Mouse (Mus musculus): Measurements from ENCODE around the gene Sik3. TPM values are rescaled to one million over a fixed set of nuclear protein-coding genes. Genes with fewer than 3 reads are reported as not detected.

Sik3 gene
- polyA plus RNA-seq, 1 experiment from 2014 or later, result 5.7 TPM

DNA sequence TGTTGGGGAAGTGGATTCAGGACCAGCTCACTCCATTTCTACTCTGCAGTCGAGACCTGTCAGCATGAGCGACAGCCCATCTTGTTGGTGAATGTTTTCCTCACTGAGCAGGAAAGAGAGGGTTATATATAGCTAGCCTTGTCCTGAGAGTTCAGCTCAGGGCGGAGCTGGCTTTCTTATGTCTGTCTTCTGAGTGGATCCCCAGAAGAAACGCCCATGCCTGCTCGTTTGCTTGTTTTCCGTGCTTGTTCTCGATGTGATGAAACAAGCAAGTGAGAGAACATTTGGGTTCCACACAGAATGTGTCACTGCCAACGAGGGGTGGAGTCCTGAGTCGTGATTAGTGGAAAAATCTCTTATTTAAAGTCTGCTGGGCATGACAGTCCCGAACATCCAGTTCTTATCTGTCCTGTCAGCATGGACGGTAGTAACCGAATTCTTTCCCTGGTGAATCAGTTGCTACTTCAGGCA lies 184.1 kb downstream of the Sik3 start:
- ATAC-seq (ENCODE audit: insufficient read depth, low FRiP score), result no peak
- Histone ChIP-seq H3K27me3 (ENCODE audit: control insufficient read depth, insufficient read depth, low read length) (no peaks in the 10 kb centered on the region), H3K4me1 (ENCODE audit: control insufficient read depth, insufficient read depth, low read length) (no peaks in the 10 kb centered on the region), H3K9ac (ENCODE audit: low read length) (no peak overlapping the region), H3K27ac (ENCODE audit: low read length) (no peak overlapping the region), H3K4me3 (replicated peaks; ENCODE audit: low read length) (no peak overlapping the region), H3K4me2 (ENCODE audit: low read depth, low read length) (no peak overlapping the region), H3K9me3 (replicated peaks; ENCODE audit: control insufficient read depth, low read length) (no peaks in the 10 kb centered on the region), H3K36me3 (ENCODE audit: control insufficient read depth, insufficient read depth, low read length) (peaks cover 29% of the 10 kb centered on the region)
- WGBS, result 70% methylated on average over 12 of the region's 12 CpGs

GRCm38 (mm10) chr9:46198461-46198860 lies 185.8 kb downstream of the Sik3 start:
- no peak overlapping the region for H3K4me2 ChIP-seq (ENCODE audit: low read depth, low read length)
- H3K4me3 ChIP-seq (replicated peaks; ENCODE audit: low read length), result no peak overlapping the region
- H3K27me3 ChIP-seq (ENCODE audit: control insufficient read depth, insufficient read depth, low read length), result no peaks in the 10 kb centered on the region
- H3K36me3 ChIP-seq (ENCODE audit: control insufficient read depth, insufficient read depth, low read length), result peaks cover 37% of the 10 kb centered on the region
- no peaks in the 10 kb centered on the region for H3K4me1 ChIP-seq (ENCODE audit: control insufficient read depth, insufficient read depth, low read length)
- H3K27ac ChIP-seq (ENCODE audit: low read length), result no peak overlapping the region
- 89% methylated on average over 9 of the region's 9 CpGs for WGBS
- ATAC-seq (ENCODE audit: insufficient read depth, low FRiP score), result no peak
- no peak overlapping the region for H3K9ac ChIP-seq (ENCODE audit: low read length)
- H3K9me3 ChIP-seq (replicated peaks; ENCODE audit: control insufficient read depth, low read length), result no peaks in the 10 kb centered on the region

DNA sequence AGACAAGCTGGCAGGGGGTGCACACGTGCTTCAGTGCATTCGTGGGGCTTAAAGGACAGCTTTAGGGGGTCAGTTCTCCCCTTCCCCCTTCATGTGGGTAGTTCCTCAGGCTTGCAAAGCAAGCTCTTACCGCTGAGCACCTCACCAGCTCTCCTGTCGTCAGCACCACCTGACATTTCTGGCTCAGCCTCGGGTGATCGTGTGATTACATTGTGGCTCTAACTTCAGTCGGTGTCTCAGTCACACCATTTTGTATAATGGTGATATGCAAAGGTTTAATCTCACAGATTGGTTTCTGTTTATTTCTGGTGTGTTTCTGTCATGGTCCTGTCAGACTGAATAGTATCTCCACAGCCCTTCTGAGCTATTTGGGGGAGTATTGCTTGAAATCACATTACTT lies 186.3 kb downstream of the Sik3 start:
- 86% methylated on average over 7 of the region's 7 CpGs for WGBS
- Histone ChIP-seq H3K4me3 (replicated peaks; ENCODE audit: low read length) (no peak overlapping the region), H3K9me3 (replicated peaks; ENCODE audit: control insufficient read depth, low read length) (no peaks in the 10 kb centered on the region), H3K27ac (ENCODE audit: low read length) (no peak overlapping the region), H3K27me3 (ENCODE audit: control insufficient read depth, insufficient read depth, low read length) (no peaks in the 10 kb centered on the region), H3K4me1 (ENCODE audit: control insufficient read depth, insufficient read depth, low read length) (no peaks in the 10 kb centered on the region), H3K4me2 (ENCODE audit: low read depth, low read length) (no peak overlapping the region), H3K36me3 (ENCODE audit: control insufficient read depth, insufficient read depth, low read length) (peaks cover 40% of the 10 kb centered on the region), H3K9ac (ENCODE audit: low read length) (no peak overlapping the region)
- no peak for ATAC-seq (ENCODE audit: insufficient read depth, low FRiP score)

DNA sequence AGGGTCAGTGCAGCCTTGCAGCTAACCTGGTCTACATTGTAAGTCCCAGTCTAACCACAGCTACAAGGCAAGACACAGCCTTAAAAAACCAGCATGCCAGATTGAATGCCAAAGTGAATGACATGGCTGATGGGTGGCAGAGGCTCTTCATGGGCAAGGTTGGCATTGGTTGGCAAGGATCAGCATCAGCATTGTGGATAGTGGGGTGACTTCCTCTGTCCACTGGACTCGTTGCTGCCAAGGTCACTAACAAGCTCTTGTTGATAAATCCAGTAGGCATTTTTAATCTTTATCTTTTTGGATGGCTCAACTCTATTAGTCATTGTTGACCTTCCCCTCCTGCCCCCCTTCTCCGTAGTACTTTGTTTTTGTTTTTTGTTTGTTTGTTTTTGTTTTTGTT lies 187.0 kb downstream of the Sik3 start:
- no peak overlapping the region for H3K4me3 ChIP-seq (replicated peaks; ENCODE audit: low read length)
- no peak overlapping the region for H3K9ac ChIP-seq (ENCODE audit: low read length)
- H3K4me2 ChIP-seq (ENCODE audit: low read depth, low read length), result no peak overlapping the region
- H3K4me1 ChIP-seq (ENCODE audit: control insufficient read depth, insufficient read depth, low read length), result no peaks in the 10 kb centered on the region
- no peak overlapping the region for H3K27ac ChIP-seq (ENCODE audit: low read length)
- peaks cover 40% of the 10 kb centered on the region for H3K36me3 ChIP-seq (ENCODE audit: control insufficient read depth, insufficient read depth, low read length)
- 73% methylated on average over 2 of the region's 2 CpGs for WGBS
- no peaks in the 10 kb centered on the region for H3K27me3 ChIP-seq (ENCODE audit: control insufficient read depth, insufficient read depth, low read length)
- no peak for ATAC-seq (ENCODE audit: insufficient read depth, low FRiP score)
- H3K9me3 ChIP-seq (replicated peaks; ENCODE audit: control insufficient read depth, low read length), result no peaks in the 10 kb centered on the region

DNA sequence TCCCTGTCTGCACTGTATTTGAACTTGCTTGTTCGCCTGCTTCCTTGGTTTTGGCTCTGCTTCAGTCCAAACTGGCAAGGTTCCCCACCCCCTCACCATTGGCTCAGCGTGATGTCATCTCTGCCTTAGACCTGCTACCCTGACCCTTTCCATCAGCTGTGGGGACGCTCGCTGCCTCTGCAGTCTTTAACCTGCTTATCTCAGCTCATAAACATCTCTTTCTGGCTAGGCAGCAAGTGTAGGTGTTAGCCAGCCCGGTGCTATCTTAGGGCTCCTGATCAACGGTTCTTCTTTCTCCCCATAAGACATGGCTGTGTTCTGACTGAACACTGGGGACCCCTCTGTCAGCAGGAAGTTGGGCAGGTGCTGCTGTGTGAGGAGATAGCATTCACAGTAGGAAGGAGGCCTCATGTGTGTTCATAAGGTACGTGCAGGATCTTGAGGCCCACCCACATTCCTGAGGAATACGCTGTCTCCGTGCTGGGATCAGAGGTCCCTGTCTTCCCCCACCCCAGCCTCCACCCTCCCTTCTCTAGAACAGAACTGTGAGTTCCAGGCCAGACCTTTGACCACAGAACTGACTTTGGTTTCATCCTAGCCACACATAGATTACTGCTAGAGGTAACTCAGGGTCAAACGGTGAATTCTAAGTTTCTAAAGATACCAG lies 194.3 kb downstream of the Sik3 start:
- WGBS, result 43% methylated on average over 10 of the region's 10 CpGs
- no peaks in the 10 kb centered on the region for H3K9me3 ChIP-seq (replicated peaks; ENCODE audit: control insufficient read depth, low read length)
- no peak overlapping the region for H3K9ac ChIP-seq (ENCODE audit: low read length)
- H3K36me3 ChIP-seq (ENCODE audit: control insufficient read depth, insufficient read depth, low read length), result peaks cover 30% of the 10 kb centered on the region; the same call in 1 of the 2 replicates
- peak; percentile 79 for ATAC-seq (ENCODE audit: insufficient read depth, low FRiP score)
- H3K4me2 ChIP-seq (ENCODE audit: low read depth, low read length), result no peak overlapping the region
- H3K4me3 ChIP-seq (replicated peaks; ENCODE audit: low read length), result no peak overlapping the region
- peaks cover 7% of the 10 kb centered on the region; the same call in 1 of the 2 replicates for H3K4me1 ChIP-seq (ENCODE audit: control insufficient read depth, insufficient read depth, low read length)
- peak overlapping the region; percentile 52 for H3K27ac ChIP-seq (ENCODE audit: low read length)
- H3K27me3 ChIP-seq (ENCODE audit: control insufficient read depth, insufficient read depth, low read length), result no peaks in the 10 kb centered on the region

GRCm38 (mm10) chr9:46207501-46207869 lies 194.9 kb downstream of the Sik3 start:
- H3K36me3 ChIP-seq (ENCODE audit: control insufficient read depth, insufficient read depth, low read length), result peaks cover 28% of the 10 kb centered on the region; the same call in 1 of the 2 replicates
- peak; percentile 14; the same call in 1 of the 2 replicates for ATAC-seq (ENCODE audit: insufficient read depth, low FRiP score)

DNA sequence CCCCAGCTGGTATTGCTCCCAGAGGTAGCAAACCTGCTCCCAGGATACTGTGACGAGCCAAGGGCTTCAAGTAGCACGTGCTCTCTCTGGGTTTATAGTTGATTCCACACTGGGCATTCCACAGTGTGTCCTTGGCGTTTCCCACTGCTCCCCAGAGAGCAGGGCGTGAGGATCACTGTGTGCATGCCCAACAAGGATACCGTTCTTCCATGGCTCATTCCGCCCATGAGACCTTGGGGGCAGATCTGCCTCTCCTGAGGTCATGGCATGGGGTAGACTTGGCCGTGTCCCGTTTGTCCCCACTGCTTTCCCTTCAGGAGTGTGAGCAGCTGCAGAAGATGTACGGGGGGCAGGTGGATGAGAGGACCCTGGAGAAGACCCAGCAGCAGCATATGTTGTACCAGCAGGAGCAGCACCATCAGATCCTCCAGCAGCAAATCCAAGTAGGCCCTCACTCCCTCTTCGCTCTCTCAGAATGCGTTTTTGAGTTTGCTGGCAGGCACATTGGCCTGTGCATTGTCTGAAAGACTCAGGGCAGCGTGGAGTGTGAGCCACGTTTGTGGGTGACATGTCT lies 195.9 kb downstream of the Sik3 start:
- no peaks in the 10 kb centered on the region for H3K27me3 ChIP-seq (ENCODE audit: control insufficient read depth, insufficient read depth, low read length)
- no peak overlapping the region for H3K4me3 ChIP-seq (replicated peaks; ENCODE audit: low read length)
- H3K36me3 ChIP-seq (ENCODE audit: control insufficient read depth, insufficient read depth, low read length), result peaks cover 27% of the 10 kb centered on the region; the same call in 1 of the 2 replicates
- 85% methylated on average over 13 of the region's 13 CpGs for WGBS
- H3K9ac ChIP-seq (ENCODE audit: low read length), result no peak overlapping the region
- H3K9me3 ChIP-seq (replicated peaks; ENCODE audit: control insufficient read depth, low read length), result no peaks in the 10 kb centered on the region
- H3K27ac ChIP-seq (ENCODE audit: low read length), result no peak overlapping the region
- H3K4me1 ChIP-seq (ENCODE audit: control insufficient read depth, insufficient read depth, low read length), result peaks cover 7% of the 10 kb centered on the region; the same call in 1 of the 2 replicates
- H3K4me2 ChIP-seq (ENCODE audit: low read depth, low read length), result no peak overlapping the region
- ATAC-seq (ENCODE audit: insufficient read depth, low FRiP score), result no peak

More at GRCm38 (mm10) chr9:46207501-46207869, 194.9 kb downstream of the Sik3 start:
- H3K4me2 ChIP-seq (ENCODE audit: low read depth, low read length), result no peak overlapping the region
- H3K27ac ChIP-seq (ENCODE audit: low read length), result peak overlapping the region; percentile 52
- H3K4me3 ChIP-seq (replicated peaks; ENCODE audit: low read length), result no peak overlapping the region
- peaks cover 7% of the 10 kb centered on the region; the same call in 1 of the 2 replicates for H3K4me1 ChIP-seq (ENCODE audit: control insufficient read depth, insufficient read depth, low read length)
- H3K27me3 ChIP-seq (ENCODE audit: control insufficient read depth, insufficient read depth, low read length), result no peaks in the 10 kb centered on the region
- no peak overlapping the region for H3K9ac ChIP-seq (ENCODE audit: low read length)
- no peaks in the 10 kb centered on the region for H3K9me3 ChIP-seq (replicated peaks; ENCODE audit: control insufficient read depth, low read length)
- WGBS, result 55% methylated on average over 6 of the region's 6 CpGs

- Histone ChIP-seq H3K36me3 (ENCODE audit: control insufficient read depth, insufficient read depth, low read length) (peaks cover 23% of the 10 kb centered on the region; the same call in 1 of the 2 replicates), H3K9ac (ENCODE audit: low read length) (no peak overlapping the region)
- 91% methylated on average over 12 of the region's 12 CpGs for WGBS
These were observed 197.9 kb downstream of the Sik3 start for GRCm38 (mm10) chr9:46210473-46210872.

DNA sequence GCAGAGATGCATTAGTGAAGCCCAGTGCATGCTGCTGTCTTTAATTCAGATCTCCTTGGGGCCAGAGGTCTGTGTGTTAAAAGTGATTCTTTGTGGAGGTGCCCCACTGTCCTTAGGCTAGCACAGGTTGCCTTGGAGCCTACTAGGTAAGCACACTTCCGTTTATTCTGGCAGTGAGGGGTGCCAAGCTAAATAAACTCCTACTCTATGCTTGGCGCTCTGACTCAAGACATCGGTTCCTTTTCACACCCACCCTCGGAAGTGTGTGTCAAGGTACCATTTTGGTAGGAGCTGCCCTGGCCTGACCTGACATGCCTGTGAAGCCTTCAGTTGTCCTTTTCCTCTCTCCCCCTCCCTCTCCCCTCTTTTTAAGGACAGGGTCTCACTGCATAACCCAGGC lies 201.7 kb downstream of the Sik3 start:
- 67% methylated on average over 4 of the region's 4 CpGs for WGBS
- peaks cover 8% of the 10 kb centered on the region for H3K4me1 ChIP-seq (ENCODE audit: control insufficient read depth, insufficient read depth, low read length)
- ATAC-seq (ENCODE audit: insufficient read depth, low FRiP score), result no peak
- H3K9me3 ChIP-seq (replicated peaks; ENCODE audit: control insufficient read depth, low read length), result no peaks in the 10 kb centered on the region
- H3K9ac ChIP-seq (ENCODE audit: low read length), result no peak overlapping the region
- H3K4me2 ChIP-seq (ENCODE audit: low read depth, low read length), result no peak overlapping the region
- H3K36me3 ChIP-seq (ENCODE audit: control insufficient read depth, insufficient read depth, low read length), result peaks cover 22% of the 10 kb centered on the region; the same call in 1 of the 2 replicates
- H3K4me3 ChIP-seq (replicated peaks; ENCODE audit: low read length), result no peak overlapping the region
- no peaks in the 10 kb centered on the region for H3K27me3 ChIP-seq (ENCODE audit: control insufficient read depth, insufficient read depth, low read length)
- H3K27ac ChIP-seq (ENCODE audit: low read length), result no peak overlapping the region

More at GRCm38 (mm10) chr9:46210473-46210872, 197.9 kb downstream of the Sik3 start:
- Histone ChIP-seq H3K4me2 (ENCODE audit: low read depth, low read length) (no peak overlapping the region), H3K4me1 (ENCODE audit: control insufficient read depth, insufficient read depth, low read length) (peaks cover 13% of the 10 kb centered on the region), H3K27ac (ENCODE audit: low read length) (no peak overlapping the region), H3K9me3 (replicated peaks; ENCODE audit: control insufficient read depth, low read length) (no peaks in the 10 kb centered on the region), H3K4me3 (replicated peaks; ENCODE audit: low read length) (no peak overlapping the region), H3K27me3 (ENCODE audit: control insufficient read depth, insufficient read depth, low read length) (no peaks in the 10 kb centered on the region)
- ATAC-seq (ENCODE audit: insufficient read depth, low FRiP score), result no peak
